Mouse (Mus musculus) thymus, adult 2 months (tissue): ENCODE results near the gene Spata5.

Experiments
- CTCF ChIP-seq: fragments of 200-500 bp; IDR thresholded peaks from 2 replicates; pipeline ENCODE4 v1.5.1; 2012; ENCODE audit warnings: mild to moderate bottlenecking, control low read depth, low read length, moderate library complexity, borderline replicate concordance; ENCODE audit not compliant: control insufficient read depth, poor library complexity, insufficient read depth; ENCODE audit errors: extremely low read depth
- POLR2A ChIP-seq: fragments of 200-500 bp; IDR thresholded peaks from 2 replicates; pipeline ENCODE4 v1.6.1; 2012; ENCODE audit warnings: mild to moderate bottlenecking, low read length, control low read depth, moderate library complexity; ENCODE audit not compliant: control insufficient read depth, poor library complexity, insufficient read depth; ENCODE audit errors: extremely low read depth

DNA sequence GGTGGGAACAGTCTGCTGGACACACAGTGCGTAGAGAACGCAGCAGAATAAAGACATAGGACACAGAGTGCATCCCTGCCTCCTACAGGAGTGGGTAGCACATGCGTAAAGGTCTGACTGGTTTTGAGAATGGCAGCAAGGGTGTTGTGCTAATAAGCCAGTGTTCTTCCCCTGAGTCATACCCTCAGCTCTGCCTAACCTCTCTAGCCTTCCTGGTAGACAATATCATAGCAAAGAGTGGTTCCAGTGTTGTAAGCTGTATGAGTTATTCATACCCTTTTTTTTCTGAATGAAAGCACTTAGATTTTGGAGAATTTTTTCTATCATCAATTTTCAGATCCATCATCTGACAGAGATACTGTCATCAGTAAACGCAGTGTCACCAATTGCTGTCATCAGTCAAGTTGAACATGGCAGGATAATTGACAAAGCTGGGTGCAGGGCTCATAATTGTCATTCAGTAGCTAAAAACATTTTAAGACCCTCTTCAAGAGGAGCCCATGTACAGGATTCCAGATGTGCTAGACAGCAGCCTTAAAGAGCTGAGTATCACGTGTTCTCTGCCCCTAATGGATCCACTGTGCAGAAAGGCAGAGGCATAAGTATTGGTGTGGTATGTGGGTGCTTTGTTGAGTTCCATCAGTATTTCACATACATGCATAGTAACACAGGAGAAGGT, 22.6 kb upstream of the Spata5 start:
- TF ChIP-seq CTCF (no peak), POLR2A (no peak)
